Mouse (Mus musculus): ENCODE results near the gene Aebp1.

- no peak for TF ChIP-seq CTCF (IDR thresholded peaks at IDR 0.05; ENCODE audit: borderline replicate concordance, extremely low read depth, insufficient read depth, insufficient read length)
- TF ChIP-seq POLR2A (IDR thresholded peaks at IDR 0.05; ENCODE audit: borderline replicate concordance, extremely low read depth, insufficient read depth, insufficient read length, poor library complexity, severe bottlenecking), result no peak
Measured at GRCm38 (mm10) chr11:5813381-5813780, 48.4 kb upstream of the Aebp1 start.
